Mouse (Mus musculus): ENCODE measurements at regions not wholly inside any gene's neighbourhood (a gene's known extent, or its start where the extent isn't known, plus 50 kb on each side); places are given as distances from the start of the nearest gene placed in this dataset.

GRCm38 (mm10) chr16:3231566-3231965 lies 359.3 kb upstream of the Olfr161 start:
- Histone ChIP-seq H3K27me3 (no peaks in the 10 kb centered on the region), H3K36me3 (no peaks in the 10 kb centered on the region), H3K4me3 (replicated peaks) (no peak overlapping the region), H3K9ac (no peak overlapping the region), H3K4me1 (no peaks in the 10 kb centered on the region), H3K4me2 (replicated peaks) (no peak overlapping the region), H3K9me3 (replicated peaks) (peaks cover 50% of the 10 kb centered on the region), H3K27ac (replicated peaks) (no peak overlapping the region)
- WGBS = 68% methylated on average over 3 of the region's 3 CpGs
- ATAC-seq (ENCODE audit: insufficient number of reproducible peaks, low FRiP score, low TSS enrichment, low read depth) = peak; percentile 39

DNA sequence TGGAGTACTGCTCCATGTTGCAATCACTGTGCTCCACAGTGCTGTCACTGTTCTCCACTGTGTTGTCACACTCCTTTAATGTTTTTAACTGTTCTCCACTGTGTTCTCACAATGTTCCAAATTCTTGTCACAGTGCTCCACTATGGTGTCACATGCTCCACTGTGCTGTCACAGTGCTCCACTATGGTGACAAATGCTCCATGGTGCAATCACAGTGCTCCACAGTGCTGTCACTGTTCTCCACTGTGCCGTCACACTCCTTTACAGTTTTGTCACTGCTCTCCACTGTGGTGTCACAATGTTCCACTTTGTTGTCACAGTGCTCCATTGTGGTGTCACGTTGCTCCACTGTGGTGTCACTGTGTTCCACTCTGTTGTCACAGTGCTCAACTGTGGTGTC lies 358.2 kb upstream of the Olfr161 start:
- H3K27me3 ChIP-seq = no peaks in the 10 kb centered on the region
- peaks cover 55% of the 10 kb centered on the region for H3K9me3 ChIP-seq (replicated peaks)
- H3K9ac ChIP-seq = no peak overlapping the region
- 47% methylated on average over 2 of the region's 2 CpGs for WGBS
- H3K4me1 ChIP-seq = no peaks in the 10 kb centered on the region
- peak; percentile 27; the same call in 1 of the 2 replicates for ATAC-seq (ENCODE audit: insufficient number of reproducible peaks, low FRiP score, low TSS enrichment, low read depth)
- H3K4me2 ChIP-seq (replicated peaks) = no peak overlapping the region
- no peak overlapping the region for H3K4me3 ChIP-seq (replicated peaks)
- no peaks in the 10 kb centered on the region for H3K36me3 ChIP-seq
- H3K27ac ChIP-seq (replicated peaks) = no peak overlapping the region

DNA sequence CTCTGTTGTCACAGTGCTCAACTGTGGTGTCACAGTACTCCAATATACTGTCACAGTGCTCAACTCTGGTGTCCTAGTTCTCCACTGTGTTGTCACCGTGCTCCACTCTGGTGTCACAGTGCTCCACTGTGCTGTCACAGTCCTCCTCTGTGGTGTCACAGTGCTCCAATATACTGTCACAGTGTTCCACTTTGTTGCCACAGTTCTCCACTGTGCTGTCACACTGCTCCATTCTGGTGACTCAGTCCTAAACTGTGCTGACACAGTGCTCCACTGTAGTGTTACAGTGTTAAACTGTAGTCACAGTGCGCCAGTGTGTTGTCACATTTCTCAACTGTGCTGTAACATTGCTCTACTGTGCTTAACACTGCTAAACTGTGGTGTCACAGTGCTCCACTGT lies 356.8 kb upstream of the Olfr161 start:
- ATAC-seq (ENCODE audit: insufficient number of reproducible peaks, low FRiP score, low TSS enrichment, low read depth) = peak; percentile 50
- no peak overlapping the region for H3K4me2 ChIP-seq (replicated peaks)
- H3K9ac ChIP-seq = no peak overlapping the region
- no peak overlapping the region for H3K4me3 ChIP-seq (replicated peaks)
- H3K4me1 ChIP-seq = no peaks in the 10 kb centered on the region
- H3K27me3 ChIP-seq = no peaks in the 10 kb centered on the region
- no peak overlapping the region for H3K27ac ChIP-seq (replicated peaks)
- H3K9me3 ChIP-seq (replicated peaks) = peaks cover 65% of the 10 kb centered on the region
- WGBS = 54% methylated on average over 2 of the region's 2 CpGs
- no peaks in the 10 kb centered on the region for H3K36me3 ChIP-seq

DNA sequence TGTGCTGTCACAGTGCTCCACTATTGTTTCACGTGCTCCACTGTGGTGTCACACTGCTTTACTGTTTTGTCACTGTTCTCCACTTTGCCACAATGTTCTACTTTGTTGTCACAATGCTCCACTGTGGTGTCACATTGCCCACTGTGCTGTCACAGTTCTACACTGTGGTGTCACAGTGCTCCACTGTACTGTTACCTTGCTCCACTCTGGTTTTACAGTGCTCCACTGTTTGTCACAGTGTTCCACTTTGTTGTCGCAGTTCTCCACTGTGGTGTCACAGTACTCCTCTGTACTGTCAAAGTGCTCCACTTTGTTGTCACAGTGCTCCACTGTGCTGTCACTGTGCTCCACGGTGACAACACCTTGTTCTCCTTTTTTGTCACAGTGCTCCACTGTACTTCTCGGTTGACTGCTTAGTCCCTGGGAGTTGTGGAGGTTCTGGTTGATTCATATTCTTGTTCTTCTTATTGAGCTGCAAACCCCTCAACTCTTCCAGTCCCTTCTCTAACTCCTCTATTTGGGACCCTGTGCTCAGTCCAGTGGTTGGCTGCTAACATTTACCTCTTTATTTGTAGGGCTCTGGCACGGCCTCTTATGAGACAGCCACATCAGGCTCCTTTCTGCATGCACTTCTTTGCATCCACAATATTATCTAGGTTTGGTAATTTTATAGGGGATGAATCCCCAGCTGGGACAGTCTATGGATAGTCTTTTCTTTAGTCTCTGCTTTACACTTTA lies 349.7 kb upstream of the Olfr161 start:
- no peaks in the 10 kb centered on the region for H3K36me3 ChIP-seq

GRCm38 (mm10) chr16:3241939-3242338 lies 348.9 kb upstream of the Olfr161 start:
- Histone ChIP-seq H3K4me1 (no peaks in the 10 kb centered on the region), H3K27ac (replicated peaks) (no peak overlapping the region), H3K4me2 (replicated peaks) (no peak overlapping the region), H3K9ac (no peak overlapping the region), H3K36me3 (no peaks in the 10 kb centered on the region), H3K27me3 (no peaks in the 10 kb centered on the region), H3K9me3 (replicated peaks) (peaks cover 44% of the 10 kb centered on the region), H3K4me3 (replicated peaks) (no peak overlapping the region)
- no peak for ATAC-seq (ENCODE audit: insufficient number of reproducible peaks, low FRiP score, low TSS enrichment, low read depth)
- WGBS = 63% methylated on average over 1 of the region's 1 CpGs

More for the DNA sequence above, 349.7 kb upstream of the Olfr161 start:
- ATAC-seq (ENCODE audit: insufficient number of reproducible peaks, low FRiP score, low TSS enrichment, low read depth) = 0 out of 2 replicates have a peak, but pooled peaks have one; percentile 30
- Histone ChIP-seq H3K9ac (no peak overlapping the region), H3K4me1 (no peaks in the 10 kb centered on the region), H3K27me3 (no peaks in the 10 kb centered on the region), H3K4me3 (replicated peaks) (no peak overlapping the region), H3K27ac (replicated peaks) (no peak overlapping the region), H3K9me3 (replicated peaks) (peaks cover 48% of the 10 kb centered on the region), H3K4me2 (replicated peaks) (no peak overlapping the region)
- WGBS = 65% methylated on average over 5 of the region's 5 CpGs

DNA sequence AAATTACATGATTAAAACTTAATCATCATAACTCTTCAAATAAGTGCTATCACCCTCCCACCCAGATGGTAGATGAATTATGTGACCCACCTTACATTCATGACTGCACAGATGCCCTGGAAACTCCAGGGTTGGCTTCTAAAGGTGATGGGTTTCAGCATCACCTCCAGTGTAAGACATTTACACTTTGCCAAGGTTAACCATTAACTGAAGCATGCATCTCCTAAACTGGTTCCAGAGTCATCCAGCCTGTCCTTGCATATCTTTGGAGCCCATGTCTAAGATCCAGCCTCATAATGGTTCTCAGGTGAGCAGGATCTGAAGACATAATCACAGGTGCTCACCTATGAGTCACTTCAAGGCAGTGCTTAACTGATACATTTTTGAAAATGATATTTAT lies 344.4 kb upstream of the Olfr161 start:
- Histone ChIP-seq H3K27ac (replicated peaks) (no peak overlapping the region), H3K9ac (no peak overlapping the region), H3K27me3 (no peaks in the 10 kb centered on the region), H3K9me3 (replicated peaks) (peaks cover 15% of the 10 kb centered on the region), H3K36me3 (no peaks in the 10 kb centered on the region), H3K4me2 (replicated peaks) (no peak overlapping the region), H3K4me1 (no peaks in the 10 kb centered on the region), H3K4me3 (replicated peaks) (no peak overlapping the region)
- no peak; the same call in 1 of the 2 replicates for ATAC-seq (ENCODE audit: insufficient number of reproducible peaks, low FRiP score, low TSS enrichment, low read depth)

DNA sequence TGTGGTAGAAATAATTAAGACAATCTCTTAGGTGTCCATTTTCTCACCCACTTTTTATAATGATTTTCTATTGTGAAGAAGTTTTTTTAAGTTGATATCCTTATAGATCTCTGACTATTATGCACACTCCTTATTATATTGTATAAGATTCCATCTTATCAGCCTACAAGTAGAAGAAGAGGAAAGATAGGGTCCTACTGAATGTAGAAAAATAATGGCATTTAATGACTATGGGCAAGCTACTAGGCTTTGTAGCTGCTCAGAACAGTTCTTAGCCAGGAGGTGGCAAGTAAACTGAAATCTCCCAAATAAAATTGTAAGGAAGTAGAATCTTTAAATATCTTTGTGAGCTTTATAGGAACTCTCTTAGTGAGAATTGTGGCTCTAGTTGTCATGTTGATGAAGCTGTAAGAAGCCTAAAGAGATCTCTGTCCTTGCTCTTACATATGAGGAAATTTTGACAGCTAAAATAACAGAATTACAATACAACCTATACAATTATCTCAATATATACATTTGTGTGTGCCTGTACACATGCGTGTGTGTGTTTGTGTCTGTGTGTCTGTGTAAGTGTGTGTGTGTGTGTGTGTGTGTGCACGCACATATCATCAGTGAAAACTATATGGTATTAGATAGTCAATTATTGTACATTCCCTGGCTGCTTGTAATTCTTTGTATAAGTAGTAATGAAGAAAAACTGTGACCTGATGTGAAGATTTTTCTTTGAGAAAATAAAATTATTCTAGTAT lies 343.7 kb upstream of the Olfr161 start:
- H3K9me3 ChIP-seq (replicated peaks) = peaks cover 13% of the 10 kb centered on the region
- no peak for ATAC-seq (ENCODE audit: insufficient number of reproducible peaks, low FRiP score, low TSS enrichment, low read depth)
- no peaks in the 10 kb centered on the region for H3K27me3 ChIP-seq
- H3K4me3 ChIP-seq (replicated peaks) = no peak overlapping the region
- no peak overlapping the region for H3K4me2 ChIP-seq (replicated peaks)
- WGBS = 40% methylated on average over 2 of the region's 2 CpGs
- no peak overlapping the region for H3K27ac ChIP-seq (replicated peaks)
- no peaks in the 10 kb centered on the region for H3K36me3 ChIP-seq
- no peaks in the 10 kb centered on the region for H3K4me1 ChIP-seq
- H3K9ac ChIP-seq = no peak overlapping the region

GRCm38 (mm10) chr16:3247755-3248110 lies 343.1 kb upstream of the Olfr161 start:
- H3K36me3 ChIP-seq = no peaks in the 10 kb centered on the region
- no peak overlapping the region for H3K4me3 ChIP-seq (replicated peaks)
- H3K27ac ChIP-seq (replicated peaks) = no peak overlapping the region
- no peaks in the 10 kb centered on the region for H3K27me3 ChIP-seq
- no peak overlapping the region for H3K4me2 ChIP-seq (replicated peaks)
- peaks cover 13% of the 10 kb centered on the region for H3K9me3 ChIP-seq (replicated peaks)
- 49% methylated on average over 2 of the region's 2 CpGs for WGBS
- no peak overlapping the region for H3K9ac ChIP-seq
- no peaks in the 10 kb centered on the region for H3K4me1 ChIP-seq
- 0 out of 2 replicates have a peak, but pooled peaks have one; percentile 20 for ATAC-seq (ENCODE audit: insufficient number of reproducible peaks, low FRiP score, low TSS enrichment, low read depth)

GRCm38 (mm10) chr16:3253885-3254284 lies 337.0 kb upstream of the Olfr161 start:
- ATAC-seq (ENCODE audit: insufficient number of reproducible peaks, low FRiP score, low TSS enrichment, low read depth) = no peak
- 38% methylated on average over 1 of the region's 1 CpGs for WGBS
- no peak overlapping the region for H3K27ac ChIP-seq (replicated peaks)

DNA sequence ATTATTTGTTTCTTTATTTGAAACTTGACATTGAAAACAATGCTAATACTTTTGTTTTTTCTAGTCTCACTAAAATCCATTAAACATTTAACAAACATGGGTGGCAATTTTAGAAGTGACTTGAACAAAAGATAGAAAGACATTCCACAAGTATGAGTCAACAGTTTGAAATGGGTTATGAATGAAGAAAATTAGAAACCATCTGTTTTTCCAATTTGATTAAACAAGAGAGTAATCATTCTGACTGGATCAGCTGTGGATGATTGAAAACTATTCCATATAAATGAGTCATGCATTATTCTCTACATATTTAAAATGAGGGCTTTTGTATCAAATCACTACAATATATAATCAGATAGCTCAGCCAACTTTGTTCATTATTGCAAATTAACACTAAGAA lies 334.8 kb upstream of the Olfr161 start:
- Histone ChIP-seq H3K9me3 (replicated peaks) (peaks cover 20% of the 10 kb centered on the region), H3K27me3 (no peaks in the 10 kb centered on the region), H3K4me3 (replicated peaks) (no peak overlapping the region), H3K4me2 (replicated peaks) (no peak overlapping the region), H3K4me1 (no peaks in the 10 kb centered on the region), H3K27ac (replicated peaks) (no peak overlapping the region), H3K9ac (no peak overlapping the region), H3K36me3 (no peaks in the 10 kb centered on the region)
- ATAC-seq (ENCODE audit: insufficient number of reproducible peaks, low FRiP score, low TSS enrichment, low read depth) = no peak

More at GRCm38 (mm10) chr16:3253885-3254284, 337.0 kb upstream of the Olfr161 start:
- no peaks in the 10 kb centered on the region for H3K27me3 ChIP-seq
- H3K36me3 ChIP-seq = no peaks in the 10 kb centered on the region
- no peak overlapping the region for H3K9ac ChIP-seq
- no peak overlapping the region for H3K4me2 ChIP-seq (replicated peaks)
- H3K4me1 ChIP-seq = no peaks in the 10 kb centered on the region
- H3K4me3 ChIP-seq (replicated peaks) = no peak overlapping the region
- peaks cover 15% of the 10 kb centered on the region for H3K9me3 ChIP-seq (replicated peaks)

DNA sequence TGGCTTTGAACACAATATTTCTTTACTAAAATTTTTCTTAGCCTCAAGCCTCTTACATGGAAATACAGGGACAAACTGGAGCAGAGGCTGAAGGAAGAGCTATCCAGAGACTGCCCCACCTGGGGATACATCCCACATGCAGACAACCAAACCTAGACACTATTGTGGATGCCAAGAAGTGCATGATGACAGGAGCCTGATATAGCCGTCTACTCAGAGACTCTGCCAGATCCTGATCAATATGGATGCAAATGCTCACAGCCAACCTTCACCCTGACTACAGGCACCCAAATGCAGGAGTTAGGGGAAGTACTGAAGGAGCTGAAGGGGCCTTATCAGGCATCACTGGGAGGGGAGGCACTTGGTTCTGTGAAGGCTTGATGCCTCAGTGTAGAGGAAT lies 325.5 kb upstream of the Olfr161 start:
- WGBS = 87% methylated on average over 1 of the region's 1 CpGs
- Histone ChIP-seq H3K4me2 (replicated peaks) (no peak overlapping the region), H3K4me1 (no peaks in the 10 kb centered on the region), H3K36me3 (no peaks in the 10 kb centered on the region), H3K9me3 (replicated peaks) (peaks cover 27% of the 10 kb centered on the region), H3K4me3 (replicated peaks) (no peak overlapping the region), H3K27me3 (no peaks in the 10 kb centered on the region), H3K27ac (replicated peaks) (no peak overlapping the region), H3K9ac (no peak overlapping the region)
- ATAC-seq (ENCODE audit: insufficient number of reproducible peaks, low FRiP score, low TSS enrichment, low read depth) = 0 out of 2 replicates have a peak, but pooled peaks have one; percentile 43
